Mouse (Mus musculus): ENCODE results near the gene Fam167b. TPM values are rescaled to one million over a fixed set of nuclear protein-coding genes. Genes with fewer than 3 reads are reported as not detected.

Gene Fam167b
- polyA plus RNA-seq, 1 experiment from 2014 or later, result 5.1 TPM

DNA sequence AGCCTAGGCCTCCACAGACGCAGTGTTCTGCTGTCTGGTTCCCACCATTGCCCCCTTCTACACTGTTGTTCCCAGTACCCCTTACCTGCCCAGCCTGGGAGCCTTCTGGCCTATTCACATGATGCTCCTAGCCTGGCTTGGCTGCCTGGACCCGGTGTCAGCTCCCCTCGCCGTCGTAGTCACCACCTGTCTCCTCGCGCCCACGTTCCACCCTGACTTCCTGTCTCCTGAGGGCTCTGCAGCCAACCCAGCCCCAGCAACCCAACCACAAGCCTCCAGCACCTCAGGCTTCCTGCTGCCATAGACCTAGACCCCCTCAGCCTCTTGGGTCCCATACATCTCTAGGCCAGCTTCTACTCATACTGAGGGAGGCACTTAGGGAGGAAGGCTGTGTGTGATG lies 4.9 kb downstream of the Fam167b start, which contains the start of gene Lck:
Lck (minus strand) TSS at position 212 of the 400 bp plus-strand sequence.
- no peaks in the 10 kb centered on the region for H3K27me3 ChIP-seq
- H3K27ac ChIP-seq, result no peak within 1 kb of the TSS
- H3K9me3 ChIP-seq, result no peaks in the 10 kb centered on the region
- ATAC-seq (ENCODE audit: insufficient number of reproducible peaks, insufficient read depth, low FRiP score, low TSS enrichment), result no peak
- 92% methylated on average over 8 of the region's 8 CpGs for WGBS
- no peak within 1 kb of the TSS for H3K9ac ChIP-seq
- H3K36me3 ChIP-seq, result no peaks in the 10 kb centered on the region
- H3K4me1 ChIP-seq, result peaks cover 4% of the 10 kb centered on the region; the same call in 1 of the 2 replicates
- H3K4me2 ChIP-seq (replicated peaks), result no peak within 1 kb of the TSS
- H3K4me3 ChIP-seq, result no peak within 1 kb of the TSS

GRCm38 (mm10) chr4:129573093-129573370 lies 5.3 kb downstream of the Fam167b start:
- Histone ChIP-seq H3K9ac (no peak overlapping the region), H3K27me3 (no peaks in the 10 kb centered on the region), H3K27ac (no peak overlapping the region), H3K4me2 (replicated peaks) (no peak overlapping the region), H3K9me3 (no peaks in the 10 kb centered on the region), H3K4me1 (peaks cover 4% of the 10 kb centered on the region; the same call in 1 of the 2 replicates), H3K36me3 (no peaks in the 10 kb centered on the region), H3K4me3 (no peak overlapping the region)
- ATAC-seq (ENCODE audit: insufficient number of reproducible peaks, insufficient read depth, low FRiP score, low TSS enrichment), result no peak
- 95% methylated on average over 4 of the region's 4 CpGs for WGBS

DNA sequence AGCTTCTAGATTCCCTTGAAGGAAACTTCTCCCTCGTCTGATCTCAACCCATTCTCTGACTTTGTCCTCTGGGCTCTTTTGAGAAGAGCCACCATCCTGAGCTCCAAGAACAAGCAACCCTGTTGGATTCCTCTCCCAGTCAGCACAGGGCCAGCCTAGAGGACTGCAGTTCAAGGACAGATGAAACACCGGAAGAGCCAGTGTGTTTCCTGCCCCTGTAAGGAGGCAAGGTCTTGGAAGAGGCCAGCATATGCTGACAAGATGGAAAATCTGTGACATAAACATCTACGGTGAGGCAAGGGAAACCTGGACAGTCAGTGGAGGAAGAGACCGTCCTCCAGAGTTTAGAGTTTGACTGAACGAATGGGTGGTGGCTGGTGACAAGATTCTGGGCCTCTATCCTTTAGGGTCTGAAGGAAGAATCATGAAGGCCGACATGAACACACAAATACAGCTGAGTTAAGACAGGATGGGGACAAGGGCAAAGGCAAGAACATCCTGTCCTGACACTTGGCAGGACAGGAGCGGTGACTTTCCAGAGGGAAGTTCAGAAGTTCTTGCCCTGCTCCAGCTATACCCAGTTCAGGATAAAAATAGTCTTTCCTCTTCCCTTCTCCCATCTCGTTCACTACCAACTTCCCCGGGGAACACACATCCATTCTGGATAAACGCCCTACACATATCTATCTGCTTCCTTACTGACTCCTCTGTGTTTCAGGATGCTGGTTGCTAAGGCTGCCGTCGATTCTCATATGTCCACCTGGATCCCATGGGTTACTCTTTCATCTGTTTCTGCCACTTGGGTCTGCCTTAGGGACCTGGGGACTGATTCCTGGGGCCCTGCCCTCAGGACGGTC lies 5.9 kb downstream of the Fam167b start:
- ATAC-seq (ENCODE audit: insufficient number of reproducible peaks, insufficient read depth, low FRiP score, low TSS enrichment), result no peak
- Histone ChIP-seq H3K4me3 (no peak overlapping the region), H3K4me2 (replicated peaks) (no peak overlapping the region), H3K9ac (no peak overlapping the region), H3K36me3 (no peaks in the 10 kb centered on the region), H3K4me1 (peaks cover 4% of the 10 kb centered on the region; the same call in 1 of the 2 replicates), H3K27ac (no peak overlapping the region), H3K27me3 (no peaks in the 10 kb centered on the region), H3K9me3 (no peaks in the 10 kb centered on the region)
- 87% methylated on average over 13 of the region's 13 CpGs for WGBS

GRCm38 (mm10) chr4:129571551-129572084 lies 6.7 kb downstream of the Fam167b start:
- 76% methylated on average over 8 of the region's 8 CpGs for WGBS

DNA sequence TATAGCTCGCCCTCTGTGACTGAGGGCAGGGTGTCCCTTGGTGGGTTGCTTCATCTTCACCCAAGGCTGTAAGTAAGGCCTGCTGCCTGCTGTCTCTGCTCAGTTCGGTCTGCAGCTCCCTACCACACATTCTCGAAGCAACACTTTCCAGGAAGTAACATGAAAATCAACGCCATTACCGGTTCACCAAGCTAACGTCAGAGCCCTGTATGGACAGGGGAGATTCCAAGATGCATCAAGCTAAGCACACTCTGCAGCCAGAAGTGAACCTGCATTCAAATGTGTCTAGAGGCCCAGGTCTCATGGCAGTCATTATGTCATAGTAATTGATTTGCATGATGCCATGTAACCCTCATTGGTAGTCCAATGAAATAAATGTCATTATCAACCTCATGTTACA lies 8.3 kb downstream of the Fam167b start:
- H3K9me3 ChIP-seq, result no peaks in the 10 kb centered on the region
- no peak overlapping the region for H3K4me3 ChIP-seq
- no peak overlapping the region for H3K27ac ChIP-seq
- no peak overlapping the region for H3K9ac ChIP-seq
- H3K36me3 ChIP-seq, result no peaks in the 10 kb centered on the region
- H3K4me2 ChIP-seq (replicated peaks), result no peak overlapping the region
- 87% methylated on average over 6 of the region's 6 CpGs for WGBS
- no peaks in the 10 kb centered on the region for H3K27me3 ChIP-seq
- peaks cover 1% of the 10 kb centered on the region; the same call in 1 of the 2 replicates for H3K4me1 ChIP-seq
- ATAC-seq (ENCODE audit: insufficient number of reproducible peaks, insufficient read depth, low FRiP score, low TSS enrichment), result no peak

More at GRCm38 (mm10) chr4:129571551-129572084, 6.7 kb downstream of the Fam167b start:
- Histone ChIP-seq H3K9me3 (no peaks in the 10 kb centered on the region), H3K27ac (no peak overlapping the region), H3K9ac (no peak overlapping the region), H3K36me3 (no peaks in the 10 kb centered on the region), H3K27me3 (no peaks in the 10 kb centered on the region), H3K4me2 (replicated peaks) (no peak overlapping the region), H3K4me1 (peaks cover 4% of the 10 kb centered on the region; the same call in 1 of the 2 replicates), H3K4me3 (no peak overlapping the region)
- no peak for ATAC-seq (ENCODE audit: insufficient number of reproducible peaks, insufficient read depth, low FRiP score, low TSS enrichment)

GRCm38 (mm10) chr4:129568366-129568765 lies 10.0 kb downstream of the Fam167b start:
- WGBS, result 86% methylated on average over 7 of the region's 7 CpGs
- H3K4me3 ChIP-seq, result no peak overlapping the region
- H3K4me2 ChIP-seq (replicated peaks), result no peak overlapping the region
- H3K36me3 ChIP-seq, result no peaks in the 10 kb centered on the region
- no peaks in the 10 kb centered on the region for H3K4me1 ChIP-seq
- no peak overlapping the region for H3K27ac ChIP-seq
- H3K9ac ChIP-seq, result no peak overlapping the region
- no peak for ATAC-seq (ENCODE audit: insufficient number of reproducible peaks, insufficient read depth, low FRiP score, low TSS enrichment)
- no peaks in the 10 kb centered on the region for H3K27me3 ChIP-seq
- no peaks in the 10 kb centered on the region for H3K9me3 ChIP-seq

- no peak for ATAC-seq (ENCODE audit: insufficient number of reproducible peaks, insufficient read depth, low FRiP score, low TSS enrichment)
- WGBS, result 86% methylated on average over 6 of the region's 6 CpGs
- H3K9me3 ChIP-seq, result no peaks in the 10 kb centered on the region
Observed at GRCm38 (mm10) chr4:129565139-129565538, 13.2 kb downstream of the Fam167b start.

DNA sequence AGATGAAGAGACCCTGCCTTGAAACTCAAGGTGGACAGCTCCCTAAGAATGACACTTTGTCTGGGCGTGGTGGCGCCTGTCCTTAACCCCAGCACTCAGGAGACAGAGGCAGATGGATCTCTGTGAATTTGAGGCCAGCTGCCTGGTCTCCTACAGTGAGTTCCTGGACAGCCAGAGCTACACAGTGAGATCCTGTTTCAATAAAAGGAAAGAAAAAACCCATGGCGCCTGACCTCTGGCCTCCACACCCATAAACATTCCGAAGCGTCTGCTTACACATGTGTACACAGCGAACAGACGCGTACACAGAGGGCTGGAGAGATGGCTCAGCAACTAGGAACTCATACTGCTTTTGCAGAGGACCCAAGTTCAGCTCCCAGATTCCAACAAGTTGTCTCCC lies 14.6 kb downstream of the Fam167b start:
- Histone ChIP-seq H3K9me3 (no peaks in the 10 kb centered on the region), H3K4me1 (no peaks in the 10 kb centered on the region), H3K36me3 (no peaks in the 10 kb centered on the region), H3K27me3 (no peaks in the 10 kb centered on the region), H3K4me3 (no peak overlapping the region), H3K27ac (no peak overlapping the region), H3K4me2 (replicated peaks) (no peak overlapping the region), H3K9ac (no peak overlapping the region)
- 35% methylated on average over 8 of the region's 8 CpGs for WGBS
- ATAC-seq (ENCODE audit: insufficient number of reproducible peaks, insufficient read depth, low FRiP score, low TSS enrichment), result no peak

More at GRCm38 (mm10) chr4:129565139-129565538, 13.2 kb downstream of the Fam167b start:
- no peaks in the 10 kb centered on the region for H3K4me1 ChIP-seq
- H3K4me3 ChIP-seq, result no peak overlapping the region
- no peak overlapping the region for H3K4me2 ChIP-seq (replicated peaks)
- H3K9ac ChIP-seq, result no peak overlapping the region
- no peak overlapping the region for H3K27ac ChIP-seq
- no peaks in the 10 kb centered on the region for H3K27me3 ChIP-seq
- H3K36me3 ChIP-seq, result no peaks in the 10 kb centered on the region

GRCm38 (mm10) chr4:129561184-129561583 lies 17.2 kb downstream of the Fam167b start:
- no peak for ATAC-seq (ENCODE audit: insufficient number of reproducible peaks, insufficient read depth, low FRiP score, low TSS enrichment)

GRCm38 (mm10) chr4:129558321-129558955 lies 19.9 kb downstream of the Fam167b start:
- no peaks in the 10 kb centered on the region for H3K27me3 ChIP-seq
- H3K4me2 ChIP-seq (replicated peaks), result no peak overlapping the region
- no peaks in the 10 kb centered on the region for H3K4me1 ChIP-seq
- H3K4me3 ChIP-seq, result no peak overlapping the region
- no peak overlapping the region for H3K9ac ChIP-seq
- H3K36me3 ChIP-seq, result no peaks in the 10 kb centered on the region
- no peak overlapping the region for H3K27ac ChIP-seq
- no peak for ATAC-seq (ENCODE audit: insufficient number of reproducible peaks, insufficient read depth, low FRiP score, low TSS enrichment)
- no peaks in the 10 kb centered on the region for H3K9me3 ChIP-seq
- 83% methylated on average over 12 of the region's 12 CpGs for WGBS

More at GRCm38 (mm10) chr4:129561184-129561583, 17.2 kb downstream of the Fam167b start:
- H3K27ac ChIP-seq, result no peak overlapping the region
- no peaks in the 10 kb centered on the region for H3K27me3 ChIP-seq
- H3K4me3 ChIP-seq, result no peak overlapping the region
- 90% methylated on average over 5 of the region's 5 CpGs for WGBS
- H3K4me2 ChIP-seq (replicated peaks), result no peak overlapping the region
- no peaks in the 10 kb centered on the region for H3K36me3 ChIP-seq
- H3K9me3 ChIP-seq, result no peaks in the 10 kb centered on the region
- H3K4me1 ChIP-seq, result no peaks in the 10 kb centered on the region
- no peak overlapping the region for H3K9ac ChIP-seq

GRCm38 (mm10) chr4:129557256-129557808 lies 21.0 kb downstream of the Fam167b start:
- peak overlapping the region; percentile 83 for H3K4me2 ChIP-seq (replicated peaks)
- 0 out of 2 replicates have a peak overlapping the region, but pooled peaks have one; percentile 47 for H3K4me3 ChIP-seq
- no peak overlapping the region for H3K27ac ChIP-seq
- no peaks in the 10 kb centered on the region for H3K4me1 ChIP-seq
- no peaks in the 10 kb centered on the region for H3K9me3 ChIP-seq
- no peak for ATAC-seq (ENCODE audit: insufficient number of reproducible peaks, insufficient read depth, low FRiP score, low TSS enrichment)
- H3K27me3 ChIP-seq, result no peaks in the 10 kb centered on the region
- 67% methylated on average over 9 of the region's 9 CpGs for WGBS
- 0 out of 2 replicates have a peak overlapping the region, but pooled peaks have one; percentile 52 for H3K9ac ChIP-seq
- no peaks in the 10 kb centered on the region for H3K36me3 ChIP-seq
